Mouse (Mus musculus) heart, postnatal 0 days (tissue): ENCODE data around the gene Fabp7.

ENCODE experiments used
- CTCF ChIP-seq: IDR thresholded peaks from 2 replicates; pipeline ENCODE4 v1.5.1; 2016; ENCODE audit warnings: antibody characterized with exemption, control low read depth, low read depth
- EP300 ChIP-seq: IDR thresholded peaks from 2 replicates; pipeline ENCODE4 v1.6.1; 2016; ENCODE audit warnings: antibody characterized with exemption, low read depth

- TF ChIP-seq CTCF (no peak), EP300 (no peak)
Measured at GRCm38 (mm10) chr10:57784876-57785150, at the start of gene Fabp7.
